Mouse (Mus musculus): Measurements from ENCODE around the gene Ubtd2.

Ubtd2 gene

GRCm38 (mm10) chr11:32521246-32521645 is 66.1 kb downstream of the Ubtd2 start:
- no peak for DNase-seq

DNA sequence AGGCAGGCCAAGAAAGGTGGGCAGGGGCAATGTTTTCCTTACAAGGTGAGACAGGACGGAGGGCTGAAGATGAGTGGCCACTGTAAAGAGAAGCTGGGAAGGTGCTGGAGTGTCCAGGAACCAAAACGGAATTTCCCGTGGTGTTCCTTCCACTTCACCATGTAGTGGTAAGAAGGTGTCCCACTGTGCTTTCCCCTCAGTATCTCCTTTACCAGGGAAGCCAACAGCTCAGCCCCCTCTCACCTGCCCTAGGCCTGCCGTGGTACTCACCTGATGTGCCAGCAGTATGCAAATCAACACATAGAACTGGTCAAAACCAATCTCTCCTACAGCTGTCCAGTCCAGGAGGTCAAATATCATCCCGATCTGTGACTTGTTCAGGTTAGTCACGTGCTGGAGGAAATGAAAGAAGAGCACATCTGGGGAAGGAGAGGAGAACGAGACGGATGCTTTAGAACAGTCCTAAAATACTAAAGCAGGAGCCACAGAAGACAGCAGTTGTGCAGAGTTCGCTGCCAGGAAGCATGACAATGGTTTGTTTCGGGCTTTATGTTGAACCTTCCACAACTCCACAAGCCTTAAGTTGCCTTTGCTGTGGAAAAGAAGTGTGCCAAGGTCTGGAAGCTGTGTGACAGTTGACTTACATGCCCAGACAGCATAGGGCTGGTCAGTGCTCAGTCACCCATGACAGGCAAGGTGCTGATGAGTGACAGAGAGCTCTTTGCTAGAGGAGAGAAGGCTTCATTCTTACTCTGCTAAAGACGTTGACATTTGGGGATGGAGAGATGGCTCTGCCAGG is 69.2 kb downstream of the Ubtd2 start:
- no peak for DNase-seq

DNA sequence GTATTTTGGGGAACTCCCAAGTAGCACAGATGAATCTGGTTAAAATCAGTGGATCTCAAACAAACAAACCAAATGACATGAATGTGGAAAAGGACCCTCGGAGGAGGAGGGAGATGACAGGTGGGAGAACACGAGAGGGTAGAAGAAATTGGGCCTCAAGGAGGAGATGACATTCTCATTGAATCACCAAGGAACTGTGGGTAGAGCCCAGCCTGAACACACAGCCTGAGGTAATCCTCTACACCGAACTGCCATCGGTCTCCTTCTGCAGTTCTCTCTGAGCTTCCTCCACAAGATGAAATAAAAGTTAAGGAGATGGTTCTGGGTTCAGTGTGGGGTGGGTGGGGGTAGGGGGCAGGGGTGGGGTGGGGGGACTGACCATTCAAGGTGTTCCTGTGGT is 71.8 kb downstream of the Ubtd2 start:
- no peak for DNase-seq

DNA sequence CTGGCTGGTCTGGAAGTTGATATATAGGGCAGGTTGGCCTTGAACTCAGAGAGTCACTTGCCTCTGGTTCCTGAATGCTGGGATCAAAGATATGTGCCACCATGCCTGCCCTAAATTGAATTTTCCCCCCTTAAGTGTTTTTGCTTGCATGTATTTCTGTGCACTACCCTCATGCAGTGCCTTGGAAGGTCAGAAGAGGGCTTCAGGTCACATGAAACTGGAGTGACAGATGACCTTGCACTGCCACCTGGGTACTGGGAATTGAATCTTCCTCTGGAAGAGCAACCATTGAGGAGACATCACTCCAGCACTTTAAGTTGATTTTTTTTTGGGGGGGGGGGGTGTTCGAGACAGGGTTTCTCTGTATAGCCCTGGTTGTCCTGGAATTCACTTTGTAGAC is 75.0 kb downstream of the Ubtd2 start:
- DNase-seq: no peak

DNA sequence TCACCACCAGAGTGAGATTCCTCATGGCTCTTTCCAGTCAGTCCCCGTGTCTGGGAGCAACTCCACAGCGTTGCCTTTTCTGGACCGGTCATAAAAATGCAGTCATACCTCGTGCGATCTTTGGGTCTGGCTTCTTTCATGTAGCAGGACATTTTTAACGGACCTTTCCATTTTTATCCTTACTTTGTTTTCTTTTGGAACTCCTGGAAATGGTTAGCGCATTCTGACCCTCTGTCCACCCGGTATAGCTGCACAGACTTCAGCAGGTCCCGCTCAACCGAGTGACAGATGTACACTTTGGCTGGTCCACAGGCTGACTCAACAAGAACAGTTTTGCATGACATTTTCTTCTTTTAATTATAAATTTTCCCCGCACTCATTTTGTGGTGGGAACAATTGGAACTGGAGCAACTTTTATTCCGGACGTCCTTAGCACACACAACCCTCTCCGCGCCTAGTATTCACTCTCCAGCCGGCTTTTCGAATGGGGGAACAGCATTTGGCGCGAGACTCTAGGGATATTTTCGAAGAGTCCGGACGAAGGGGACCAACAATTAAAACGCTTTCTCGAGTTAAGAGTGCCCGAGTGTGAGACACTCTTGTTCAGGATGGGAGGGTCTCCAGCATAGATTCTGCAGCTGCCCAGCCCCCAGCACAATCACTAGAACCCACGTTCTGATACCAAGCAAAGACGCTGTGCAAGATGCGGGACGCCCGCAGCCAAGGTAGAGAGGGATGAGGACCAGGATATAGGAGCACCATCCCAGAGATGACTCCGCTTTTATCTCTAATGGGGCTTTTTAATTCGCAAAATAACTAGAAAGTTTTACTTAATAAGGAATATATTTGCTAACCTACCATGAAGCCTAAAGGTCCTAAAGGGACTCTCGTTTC is 76.9 kb downstream of the Ubtd2 start, which contains the start of gene Efcab9:
TSS of gene Efcab9 (minus strand) at position 211 of the 894 bp plus-strand sequence.
- DNase-seq: no peak

DNA sequence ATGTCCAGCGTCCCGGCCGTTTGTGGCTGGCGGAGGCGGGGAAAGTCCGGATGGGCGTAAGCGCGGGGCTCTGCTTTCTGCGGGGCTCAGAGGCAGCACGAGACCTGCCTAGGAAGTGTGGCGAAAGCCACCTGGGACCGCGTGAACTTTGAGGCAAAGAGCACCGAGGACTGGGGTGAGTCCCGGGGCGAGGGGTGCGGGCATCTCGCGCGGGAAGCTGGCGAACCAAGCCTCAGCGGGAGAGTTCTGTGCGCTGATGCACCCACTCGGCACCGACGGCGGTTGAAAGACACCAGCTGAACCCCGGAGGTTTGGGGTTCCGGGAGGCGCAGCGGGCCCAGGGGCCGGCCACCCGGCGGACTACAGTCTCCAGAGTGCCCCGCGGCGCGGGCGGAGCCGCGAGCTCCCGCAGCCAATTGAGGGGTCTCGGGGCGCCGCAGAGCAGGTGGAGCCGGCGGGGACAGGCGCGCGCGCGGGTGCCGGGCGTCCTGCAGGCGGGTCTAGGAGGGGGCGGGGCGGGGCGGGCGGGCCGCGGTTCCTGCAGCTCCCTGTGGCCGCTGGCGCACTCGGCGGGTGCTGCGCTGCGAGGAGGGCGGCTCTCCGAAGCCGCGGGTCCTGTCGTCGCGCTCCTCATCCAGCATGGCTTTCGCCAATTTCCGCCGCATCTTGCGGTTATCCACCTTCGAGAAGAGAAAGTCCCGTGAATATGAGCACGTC is 77.8 kb downstream of the Ubtd2 start, which contains the start of gene Stk10:
TSS of gene Stk10 (plus strand) at position 541 of the 717 bp plus-strand sequence.
- DNase-seq: peak; percentile 95

DNA sequence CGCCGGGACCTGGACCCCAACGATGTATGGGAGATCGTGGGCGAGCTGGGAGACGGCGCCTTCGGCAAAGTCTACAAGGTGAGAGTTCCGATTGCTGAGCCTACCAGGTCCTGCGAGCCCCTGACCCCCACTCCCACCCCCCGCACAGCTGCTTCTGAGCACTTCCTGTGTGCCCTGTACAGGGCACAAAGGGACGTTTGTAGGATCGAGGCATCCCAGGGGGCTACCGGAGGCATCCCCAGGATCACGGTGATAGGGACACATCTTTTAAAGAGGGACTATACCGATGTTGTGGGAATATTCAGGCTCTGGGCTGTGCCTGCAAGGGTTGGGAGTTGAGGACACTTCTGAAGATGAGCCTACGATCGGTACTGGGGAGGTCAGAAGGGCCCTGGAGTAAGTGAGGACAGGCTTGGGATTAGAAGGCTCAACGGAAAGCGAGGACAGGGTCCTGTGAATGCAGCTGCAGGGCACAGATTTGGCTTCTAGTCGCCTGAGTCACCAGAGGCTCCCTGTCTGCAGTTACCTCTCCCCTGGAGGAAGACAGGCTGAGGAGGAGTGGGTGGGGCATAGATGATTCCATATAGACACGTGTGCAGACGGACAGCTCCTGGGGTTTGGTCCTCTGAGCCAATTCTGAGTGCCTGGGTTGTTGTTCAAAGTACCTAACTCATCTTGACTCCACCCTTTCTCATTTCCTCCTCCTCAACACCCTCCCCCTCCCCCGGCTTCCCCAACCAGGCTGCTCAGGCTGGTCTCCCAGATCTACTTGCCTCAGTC is 78.5 kb downstream of the Ubtd2 start:
- DNase-seq: peak; percentile 61

GRCm38 (mm10) chr11:32534453-32535075 is 79.4 kb downstream of the Ubtd2 start:
- no peak for DNase-seq

GRCm38 (mm10) chr11:32535646-32536045 is 80.5 kb downstream of the Ubtd2 start:
- no peak for DNase-seq

- DNase-seq: no peak
Observed at GRCm38 (mm10) chr11:32536954-32537353, 81.8 kb downstream of the Ubtd2 start.

GRCm38 (mm10) chr11:32538435-32538834 is 83.3 kb downstream of the Ubtd2 start:
- DNase-seq: no peak

GRCm38 (mm10) chr11:32538846-32539245 is 83.7 kb downstream of the Ubtd2 start:
- no peak for DNase-seq

DNA sequence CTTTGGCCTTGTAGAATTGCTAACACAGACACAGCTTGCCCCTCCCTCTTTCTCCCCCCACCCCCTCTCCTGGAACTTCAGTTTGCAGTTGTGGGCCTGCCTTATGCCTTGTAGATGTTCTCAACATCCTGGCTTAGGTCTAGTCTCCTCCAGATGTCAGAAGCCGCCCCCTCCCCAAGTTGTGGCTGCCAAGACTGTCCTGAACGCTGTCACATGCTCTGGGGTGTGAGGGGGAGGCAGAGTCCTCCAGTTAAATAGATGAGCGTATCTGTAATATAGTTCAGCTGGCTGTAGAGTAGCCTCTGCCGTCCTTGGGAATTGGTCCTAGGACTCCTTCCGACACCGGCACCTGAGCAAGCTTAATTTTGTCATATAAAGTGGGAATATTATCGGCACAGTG is 84.5 kb downstream of the Ubtd2 start:
- no peak for DNase-seq

DNA sequence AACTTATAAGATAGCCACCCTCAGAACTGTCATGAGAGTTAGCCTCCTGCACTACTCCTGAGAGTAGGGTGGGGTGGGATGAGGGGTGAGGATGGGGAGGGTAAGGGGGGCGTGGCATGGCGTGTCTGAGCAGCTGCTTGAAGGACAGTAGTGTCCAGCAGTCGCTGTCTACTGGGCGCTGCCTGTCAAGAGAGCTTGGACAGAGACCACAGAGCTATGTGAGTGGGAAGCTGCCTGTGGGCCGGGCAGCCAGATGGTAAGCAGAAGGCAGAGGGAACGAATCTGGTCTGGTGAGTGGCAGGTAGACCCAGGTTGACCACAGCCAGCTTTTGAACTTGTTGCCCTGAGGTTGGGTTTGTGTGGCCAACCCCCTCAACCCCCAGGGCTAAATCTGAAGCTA is 85.3 kb downstream of the Ubtd2 start:
- DNase-seq: no peak

DNA sequence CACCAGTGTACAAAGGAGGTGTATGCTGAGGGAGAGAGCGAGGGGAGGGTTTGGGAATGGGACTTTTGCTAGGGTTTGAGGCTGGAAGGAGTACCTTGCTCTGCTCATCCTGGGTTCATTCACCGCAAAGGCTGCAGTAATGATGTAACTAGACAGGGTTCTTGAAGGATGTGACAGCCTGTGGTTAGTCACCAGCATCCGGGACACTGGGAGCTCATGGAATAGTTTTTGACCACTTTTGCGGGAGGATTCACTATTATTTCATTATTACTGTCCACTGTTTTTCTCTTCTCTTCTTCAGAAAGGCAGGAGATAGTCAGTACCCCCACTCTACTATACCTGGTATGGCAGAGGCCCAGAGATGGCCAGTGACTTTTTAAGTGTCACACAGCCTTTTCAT is 87.0 kb downstream of the Ubtd2 start:
- DNase-seq: no peak

DNA sequence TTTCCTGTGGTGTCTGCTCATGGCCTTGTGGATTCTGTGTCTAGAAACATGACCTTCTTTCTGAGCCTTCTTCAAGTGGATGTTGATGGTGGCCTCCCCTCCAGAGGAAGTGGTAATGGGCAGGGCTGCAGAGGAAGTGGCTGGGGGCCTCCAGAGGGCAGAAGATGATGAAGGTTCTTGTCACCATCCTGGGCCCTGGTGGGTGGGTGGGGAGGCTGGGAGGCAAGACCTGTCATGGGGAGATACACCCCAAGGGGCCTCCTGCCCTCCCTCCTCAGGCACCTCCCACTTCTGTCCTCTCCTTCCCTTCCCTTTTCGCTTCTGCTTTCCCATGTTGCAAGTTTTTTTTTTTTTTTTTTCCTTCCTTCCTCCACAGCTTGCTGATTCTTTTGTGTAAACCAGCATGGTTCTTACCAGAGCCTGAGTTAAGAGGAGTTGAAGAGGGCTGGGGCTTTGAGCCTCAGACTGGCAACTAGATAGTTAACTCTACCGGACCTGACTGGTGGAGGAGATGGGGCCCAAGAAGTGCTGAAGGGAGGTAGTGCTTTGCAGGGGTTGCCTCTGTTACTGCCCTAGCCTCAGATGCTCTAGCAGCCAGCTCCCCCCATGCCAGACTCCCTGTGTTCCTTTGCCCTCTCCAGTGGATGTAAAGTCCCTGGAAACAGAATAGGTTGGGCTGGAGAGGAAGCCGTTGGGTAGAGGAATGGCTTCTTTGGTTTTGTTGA is 87.7 kb downstream of the Ubtd2 start:
- peak; percentile 65 for DNase-seq

DNA sequence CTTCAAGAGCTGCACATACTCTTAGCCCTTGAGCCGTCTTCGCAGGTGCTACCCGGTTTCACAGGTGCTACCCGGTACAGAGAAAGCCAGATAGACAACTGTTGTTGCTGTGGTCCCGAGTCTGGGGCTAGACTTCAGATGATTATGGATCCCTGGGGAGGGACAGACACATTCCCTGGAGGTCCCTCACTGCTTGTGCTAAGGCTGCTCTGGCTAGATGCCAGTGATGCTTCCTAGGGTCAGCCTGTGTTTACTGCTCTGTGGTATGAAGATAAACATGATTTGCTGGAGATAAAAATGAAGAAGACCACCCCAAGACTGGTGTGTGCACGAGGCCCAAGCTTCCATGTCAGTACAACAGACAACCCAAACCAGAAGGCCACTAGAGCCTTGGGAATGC is 88.9 kb downstream of the Ubtd2 start:
- DNase-seq: no peak

GRCm38 (mm10) chr11:32544497-32544896 is 89.3 kb downstream of the Ubtd2 start:
- no peak for DNase-seq

GRCm38 (mm10) chr11:32545605-32546004 is 90.4 kb downstream of the Ubtd2 start:
- DNase-seq: no peak

DNA sequence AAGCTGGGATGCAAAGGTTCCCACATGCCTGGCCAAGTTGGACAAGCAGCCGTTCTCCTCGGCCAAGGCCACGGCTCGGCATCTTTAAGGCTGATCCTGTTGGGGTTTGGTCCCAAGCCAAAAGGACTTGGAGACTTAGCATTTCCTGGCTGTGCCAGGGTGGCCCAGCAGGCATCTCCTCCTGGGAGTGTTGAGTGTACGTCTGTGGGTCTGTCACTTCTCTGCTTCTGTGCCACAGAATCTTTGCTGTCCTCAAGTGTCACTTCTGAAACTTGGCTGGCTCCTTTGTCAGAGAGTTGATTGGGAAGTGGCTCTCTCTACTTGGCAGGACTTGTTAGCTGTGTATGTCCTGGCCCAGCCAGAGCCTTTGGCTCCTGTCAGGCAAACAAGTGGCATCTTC is 91.3 kb downstream of the Ubtd2 start:
- DNase-seq: no peak

DNA sequence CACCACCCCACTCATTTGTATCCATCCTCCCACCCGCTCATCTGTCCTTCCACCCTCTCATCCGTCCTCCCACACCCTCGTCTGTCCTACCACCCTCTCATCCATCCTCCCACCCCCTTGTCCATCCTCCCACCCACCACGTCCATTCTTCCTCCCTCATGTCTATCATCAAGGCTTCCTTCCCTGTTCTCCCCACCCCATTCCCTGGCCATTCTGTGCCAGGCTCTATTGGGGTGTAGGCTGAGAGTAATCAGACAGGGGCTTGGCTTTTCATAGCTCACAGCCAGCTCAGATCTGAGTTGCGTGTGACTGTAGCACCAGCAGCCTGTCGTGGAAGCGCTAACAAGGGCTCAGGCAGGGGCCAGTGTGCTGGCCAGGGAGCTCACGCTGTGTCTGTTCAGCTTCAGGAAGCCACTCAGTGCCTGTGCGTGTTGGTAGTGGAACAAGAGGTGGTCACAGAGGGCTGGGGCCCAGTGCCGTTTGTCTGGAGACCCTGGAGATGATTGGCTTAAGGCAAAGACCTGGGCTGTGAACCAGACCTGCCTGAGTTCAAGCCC is 92.3 kb downstream of the Ubtd2 start:
- DNase-seq: no peak
